In the genomic region with DNA sequence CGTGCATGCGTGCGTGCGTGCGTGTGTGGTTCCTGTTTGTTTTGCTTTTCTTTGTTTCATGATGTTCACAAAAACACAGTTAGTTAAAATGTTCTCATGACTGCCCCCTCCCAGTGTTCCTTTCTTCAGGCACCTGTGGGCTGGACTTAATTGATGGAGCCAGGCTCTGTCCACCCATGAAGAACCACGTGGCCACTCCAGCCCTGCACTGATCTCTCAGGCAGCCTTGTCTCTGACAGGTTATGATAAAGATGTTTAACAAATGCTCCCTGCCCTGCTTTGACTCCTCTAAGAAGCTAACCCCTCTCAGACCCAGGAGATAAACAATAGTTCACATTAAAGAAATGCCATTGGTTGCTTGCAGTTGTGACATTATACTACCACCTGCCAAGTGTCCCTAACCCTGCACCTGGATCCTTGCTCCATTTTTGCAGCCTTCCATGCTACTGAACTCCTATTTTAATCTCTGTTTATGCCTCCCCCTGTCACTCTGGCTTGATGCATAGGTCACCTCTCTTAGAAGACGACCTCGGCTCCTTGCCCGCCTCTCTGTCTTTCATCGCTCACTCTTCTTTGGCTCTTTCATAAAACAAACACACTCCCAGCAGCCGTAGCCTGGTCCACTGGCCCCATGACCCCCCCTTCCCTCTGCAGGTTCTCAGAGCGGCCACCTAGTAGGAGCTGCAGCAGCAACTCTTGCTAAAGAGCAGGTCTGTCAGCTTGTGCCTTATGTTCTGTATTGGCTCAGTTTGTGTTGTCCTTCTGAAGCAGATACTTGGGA, we compare ENCODE assay signal across 21 mouse cellular contexts.
DNase-seq lines count a peak whose midpoint lies in the region; ATAC-seq and TF ChIP-seq lines count a peak whose summit lies in the region.
"Had no signal": no experiment of that assay in that cellular context is flagged by ENCODE, and none has a peak within 500 bp of the region (broad histone marks: within the 10 kb centered on the region; RNA-seq: fewer than 3 reads in every experiment).

No protein-coding gene starts in this region.

- H3K9me3 ChIP-seq in hindbrain, embryonic 10.5 days: 0 out of 2 replicates have a peak, but pooled peaks cover 2% of the 10 kb centered on the region
- no peaks in the 10 kb centered on the region for H3K9me3 ChIP-seq in hindbrain, embryonic 14.5 days (ENCODE audit: control insufficient read depth, low read length)
- H3K9me3 ChIP-seq in lung, embryonic 16.5 days (ENCODE audit: control insufficient read depth, low read length): no peaks in the 10 kb centered on the region
- no peaks in the 10 kb centered on the region for H3K9me3 ChIP-seq in stomach, postnatal 0 days (ENCODE audit: control insufficient read depth, low read length)
- H3K9me3 ChIP-seq: embryonic facial prominence, embryonic 15.5 days; heart, embryonic 15.5 days; limb, embryonic 13.5 days; liver, embryonic 13.5 days; lung, embryonic 15.5 days had no signal

- no peak for ATAC-seq in hindbrain, embryonic 14.5 days (ENCODE audit: low FRiP score)
- 0 out of 2 replicates have a peak, but pooled peaks have one; percentile 41 for ATAC-seq in lung, embryonic 16.5 days (ENCODE audit: low read depth)
- no peak for ATAC-seq in stomach, postnatal 0 days (ENCODE audit: low FRiP score, low TSS enrichment)
- ATAC-seq: CD4-positive, CD25-positive, alpha-beta regulatory T cell, adult 4 months; intestine, embryonic 16.5 days; Patski had no signal

- no peak for TF ChIP-seq CTCF in stomach, postnatal 0 days (IDR thresholded peaks at IDR 0.05; ENCODE audit: low read depth)

- 42% methylated on average over 12 of the region's 12 CpGs for WGBS in hindbrain, embryonic 10.5 days
- 42% methylated on average over 12 of the region's 12 CpGs for WGBS in hindbrain, embryonic 14.5 days
- WGBS in lung, embryonic 16.5 days: 36% methylated on average over 12 of the region's 12 CpGs
- WGBS in stomach, postnatal 0 days: 36% methylated on average over 12 of the region's 12 CpGs

- DNase-seq in adrenal gland, adult 8-10 months: peak; percentile 11
- DNase-seq in adrenal gland, postnatal 25 days: no peak
- peak; percentile 37 for DNase-seq in hindbrain, embryonic 10.5 days (ENCODE audit: low spot score)
- no peak for DNase-seq in hindbrain, embryonic 14.5 days (ENCODE audit: low spot score)
- no peak for DNase-seq in lung, postnatal 10 days
- peak; percentile 32 for DNase-seq in stomach, postnatal 0 days (ENCODE audit: low spot score)
- DNase-seq: cerebellum, adult 9-11 months; gastrocnemius, adult 2 months; heart, postnatal 4 days; liver, embryonic 13.5 days; right cerebral cortex, postnatal 4 days; thymus, postnatal 25 days had no signal

- H3K4me2 ChIP-seq in hindbrain, embryonic 14.5 days (replicated peaks): no peak overlapping the region
- H3K4me2 ChIP-seq in lung, embryonic 16.5 days (ENCODE audit: low read depth, low read length): no peak overlapping the region
- no peak overlapping the region for H3K4me2 ChIP-seq in stomach, postnatal 0 days (replicated peaks; ENCODE audit: low read depth)
- H3K4me2 ChIP-seq: embryonic facial prominence, embryonic 15.5 days; heart, embryonic 15.5 days; limb, embryonic 13.5 days; liver, embryonic 13.5 days; lung, embryonic 15.5 days had no signal

- H3K4me1 ChIP-seq in hindbrain, embryonic 10.5 days (replicated peaks): peaks cover 35% of the 10 kb centered on the region
- H3K4me1 ChIP-seq in hindbrain, embryonic 14.5 days (replicated peaks; ENCODE audit: control insufficient read depth, insufficient read depth, low read length): no peaks in the 10 kb centered on the region
- H3K4me1 ChIP-seq in lung, embryonic 16.5 days (replicated peaks; ENCODE audit: control insufficient read depth, insufficient read depth, low read length): 0 out of 2 replicates have a peak, but pooled peaks cover 3% of the 10 kb centered on the region
- H3K4me1 ChIP-seq in stomach, postnatal 0 days (replicated peaks; ENCODE audit: control insufficient read depth, insufficient read depth): peaks cover 4% of the 10 kb centered on the region; the same call in 1 of the 2 replicates
- H3K4me1 ChIP-seq: liver, embryonic 13.5 days had no signal

- H3K36me3 ChIP-seq in hindbrain, embryonic 10.5 days: no peaks in the 10 kb centered on the region
- no peaks in the 10 kb centered on the region for H3K36me3 ChIP-seq in hindbrain, embryonic 14.5 days (replicated peaks; ENCODE audit: control insufficient read depth, insufficient read depth)
- no peaks in the 10 kb centered on the region for H3K36me3 ChIP-seq in lung, embryonic 16.5 days (ENCODE audit: control insufficient read depth, insufficient read depth, low read length)
- H3K36me3 ChIP-seq in stomach, postnatal 0 days (ENCODE audit: control insufficient read depth, insufficient read depth, low read length): no peaks in the 10 kb centered on the region
- H3K36me3 ChIP-seq: embryonic facial prominence, embryonic 15.5 days; heart, embryonic 15.5 days; limb, embryonic 13.5 days; liver, embryonic 13.5 days; lung, embryonic 15.5 days had no signal

- H3K27ac ChIP-seq in hindbrain, embryonic 10.5 days: peak overlapping the region; percentile 2
- H3K27ac ChIP-seq in hindbrain, embryonic 14.5 days: no peak overlapping the region
- no peak overlapping the region for H3K27ac ChIP-seq in lung, embryonic 16.5 days (ENCODE audit: low read length)
- H3K27ac ChIP-seq in stomach, postnatal 0 days (replicated peaks): no peak overlapping the region
- H3K27ac ChIP-seq: embryonic facial prominence, embryonic 15.5 days; gastrocnemius, adult 2 months; heart, embryonic 15.5 days; kidney, postnatal 0 days; limb, embryonic 13.5 days; liver, embryonic 13.5 days; lung, embryonic 15.5 days had no signal

- no peak overlapping the region for H3K4me3 ChIP-seq in hindbrain, embryonic 10.5 days
- no peak overlapping the region for H3K4me3 ChIP-seq in hindbrain, embryonic 14.5 days (replicated peaks; ENCODE audit: low read length)
- H3K4me3 ChIP-seq in lung, embryonic 16.5 days (ENCODE audit: low read length): no peak overlapping the region
- no peak overlapping the region for H3K4me3 ChIP-seq in stomach, postnatal 0 days (ENCODE audit: low read depth, low read length)
- H3K4me3 ChIP-seq: embryonic facial prominence, embryonic 15.5 days; gastrocnemius, adult 2 months; heart, embryonic 15.5 days; limb, embryonic 13.5 days; liver, embryonic 13.5 days; lung, embryonic 15.5 days had no signal

- TF ChIP-seq EP300 in stomach, postnatal 0 days (optimal IDR thresholded peaks at IDR 0.05): no peak

- peaks cover 65% of the 10 kb centered on the region for H3K27me3 ChIP-seq in hindbrain, embryonic 10.5 days (ENCODE audit: insufficient read depth, poor library complexity, severe bottlenecking)
- H3K27me3 ChIP-seq in hindbrain, embryonic 14.5 days (ENCODE audit: control insufficient read depth, insufficient read depth, low read length): no peaks in the 10 kb centered on the region; the same call in none of the 2 replicates
- H3K27me3 ChIP-seq in lung, embryonic 16.5 days (ENCODE audit: control insufficient read depth, insufficient read depth, low read depth, low read length): no peaks in the 10 kb centered on the region
- no peaks in the 10 kb centered on the region for H3K27me3 ChIP-seq in stomach, postnatal 0 days (ENCODE audit: control insufficient read depth, insufficient read depth, low read length)
- H3K27me3 ChIP-seq: embryonic facial prominence, embryonic 15.5 days; heart, embryonic 15.5 days; liver, embryonic 13.5 days; lung, embryonic 15.5 days; Patski had no signal

- H3K9ac ChIP-seq in hindbrain, embryonic 14.5 days: no peak overlapping the region
- no peak overlapping the region for H3K9ac ChIP-seq in lung, embryonic 16.5 days (ENCODE audit: low read length)
- no peak overlapping the region for H3K9ac ChIP-seq in stomach, postnatal 0 days (ENCODE audit: low read length)
- H3K9ac ChIP-seq: embryonic facial prominence, embryonic 15.5 days; heart, embryonic 15.5 days; limb, embryonic 13.5 days; liver, embryonic 13.5 days; lung, embryonic 15.5 days had no signal

Comparison
In these comparisons a context has a peak if more than half of its experiments do, and no peak if none do; other contexts are left out.
1. DNase-seq: peak in adrenal gland, adult 8-10 months (single experiment), hindbrain, embryonic 10.5 days (single experiment) and stomach, postnatal 0 days (single experiment); none in adrenal gland, postnatal 25 days (single experiment), hindbrain, embryonic 14.5 days (single experiment) and lung, postnatal 10 days (single experiment).